Mouse (Mus musculus): ENCODE data around the gene Casc4. TPM values are rescaled to one million over a fixed set of nuclear protein-coding genes. Genes with fewer than 3 reads are reported as not detected.
"Not testable (repeated sequence)": the region's sequence is repeated elsewhere in the genome, so short reads cannot be mapped to it uniquely, and the experiment has no call there.

The Casc4 gene
- polyA plus RNA-seq, 1 experiment = 94.2 TPM

- Histone ChIP-seq H3K4me1 (ENCODE audit: control insufficient read depth, insufficient read depth, low read length) (no peaks in the 10 kb centered on the region), H3K4me3 (ENCODE audit: insufficient read depth, low read length) (no peak overlapping the region), H3K27ac (ENCODE audit: insufficient read depth, low read length) (no peak overlapping the region)
- TF ChIP-seq CTCF (IDR thresholded peaks at IDR 0.05; ENCODE audit: borderline replicate concordance, insufficient read depth, low read length) (no peak), POLR2A (IDR thresholded peaks at IDR 0.05; ENCODE audit: low read depth, low read length) (no peak)
Measured at GRCm38 (mm10) chr2:121895261-121895660, 28.5 kb downstream of the Casc4 start.

GRCm38 (mm10) chr2:121896825-121897224, 30.1 kb downstream of the Casc4 start:
- Histone ChIP-seq H3K4me1 (ENCODE audit: control insufficient read depth, insufficient read depth, low read length) (no peaks in the 10 kb centered on the region), H3K27ac (ENCODE audit: insufficient read depth, low read length) (no peak overlapping the region), H3K4me3 (ENCODE audit: insufficient read depth, low read length) (no peak overlapping the region)
- TF ChIP-seq POLR2A (IDR thresholded peaks at IDR 0.05; ENCODE audit: low read depth, low read length) (no peak), CTCF (IDR thresholded peaks at IDR 0.05; ENCODE audit: borderline replicate concordance, insufficient read depth, low read length) (no peak)

GRCm38 (mm10) chr2:121909975-121910374, 43.2 kb downstream of the Casc4 start:
- no peak overlapping the region for H3K27ac ChIP-seq (ENCODE audit: insufficient read depth, low read length)
- TF ChIP-seq CTCF (IDR thresholded peaks at IDR 0.05; ENCODE audit: borderline replicate concordance, insufficient read depth, low read length) (no peak), POLR2A (IDR thresholded peaks at IDR 0.05; ENCODE audit: low read depth, low read length) (no peak)
- no peak overlapping the region for H3K4me3 ChIP-seq (ENCODE audit: insufficient read depth, low read length)
- H3K4me1 ChIP-seq (ENCODE audit: control insufficient read depth, insufficient read depth, low read length) = no peaks in the 10 kb centered on the region

GRCm38 (mm10) chr2:121916047-121916970, 49.5 kb downstream of the Casc4 start:
- TF ChIP-seq POLR2A (IDR thresholded peaks at IDR 0.05; ENCODE audit: low read depth, low read length) (no peak), CTCF (IDR thresholded peaks at IDR 0.05; ENCODE audit: borderline replicate concordance, insufficient read depth, low read length) (no peak)
- H3K4me3 ChIP-seq (ENCODE audit: insufficient read depth, low read length) = no peak overlapping the region
- H3K4me1 ChIP-seq (ENCODE audit: control insufficient read depth, insufficient read depth, low read length) = peaks cover 7% of the 10 kb centered on the region
- H3K27ac ChIP-seq (ENCODE audit: insufficient read depth, low read length) = peak overlapping the region; percentile 76

GRCm38 (mm10) chr2:121937624-121938023, 70.9 kb downstream of the Casc4 start:
- not testable (repeated sequence) for H3K4me1 ChIP-seq (ENCODE audit: control insufficient read depth, insufficient read depth, low read length); H3K4me3 ChIP-seq (ENCODE audit: insufficient read depth, low read length); H3K27ac ChIP-seq (ENCODE audit: insufficient read depth, low read length)

GRCm38 (mm10) chr2:121943364-121943763, 76.6 kb downstream of the Casc4 start:
- Histone ChIP-seq H3K27ac (ENCODE audit: insufficient read depth, low read length) (no peak overlapping the region), H3K4me1 (ENCODE audit: control insufficient read depth, insufficient read depth, low read length) (no peaks in the 10 kb centered on the region)
- TF ChIP-seq POLR2A (IDR thresholded peaks at IDR 0.05; ENCODE audit: low read depth, low read length) = no peak
- no peak for TF ChIP-seq CTCF (IDR thresholded peaks at IDR 0.05; ENCODE audit: borderline replicate concordance, insufficient read depth, low read length)

GRCm38 (mm10) chr2:121954971-121955656, 88.3 kb downstream of the Casc4 start:
- 0 out of 2 replicates have a peak, but pooled peaks cover 3% of the 10 kb centered on the region for H3K4me1 ChIP-seq (ENCODE audit: control insufficient read depth, insufficient read depth, low read length)
- TF ChIP-seq POLR2A (IDR thresholded peaks at IDR 0.05; ENCODE audit: low read depth, low read length) = no peak
- TF ChIP-seq CTCF (IDR thresholded peaks at IDR 0.05; ENCODE audit: borderline replicate concordance, insufficient read depth, low read length) = no peak
- H3K27ac ChIP-seq (ENCODE audit: insufficient read depth, low read length) = peak overlapping the region; percentile 56
- peak overlapping the region; percentile 48 for H3K4me3 ChIP-seq (ENCODE audit: insufficient read depth, low read length)

More at GRCm38 (mm10) chr2:121943364-121943763, 76.6 kb downstream of the Casc4 start:
- no peak overlapping the region for H3K4me3 ChIP-seq (ENCODE audit: insufficient read depth, low read length)

GRCm38 (mm10) chr2:121955765-121956223, 89.0 kb downstream of the Casc4 start, which contains the start of the genes Ctdspl2 and Mageb3:
Gene Ctdspl2 (plus strand): TSS chr2:121956001.
Gene Mageb3 (minus strand): TSS chr2:121956092.
- H3K4me1 ChIP-seq (ENCODE audit: control insufficient read depth, insufficient read depth, low read length) = 0 out of 2 replicates have a peak, but pooled peaks cover 3% of the 10 kb centered on the region
- H3K27ac ChIP-seq (ENCODE audit: insufficient read depth, low read length) = peak within 1 kb of the TSS; percentile 97
- peak within 1 kb of the TSS; percentile 84 for H3K4me3 ChIP-seq (ENCODE audit: insufficient read depth, low read length)
- TF ChIP-seq POLR2A (IDR thresholded peaks at IDR 0.05; ENCODE audit: low read depth, low read length) (peak; percentile 82), CTCF (IDR thresholded peaks at IDR 0.05; ENCODE audit: borderline replicate concordance, insufficient read depth, low read length) (no peak)

- H3K4me1 ChIP-seq (ENCODE audit: control insufficient read depth, insufficient read depth, low read length) = 0 out of 2 replicates have a peak, but pooled peaks cover 3% of the 10 kb centered on the region
- TF ChIP-seq CTCF (IDR thresholded peaks at IDR 0.05; ENCODE audit: borderline replicate concordance, insufficient read depth, low read length) (no peak), POLR2A (IDR thresholded peaks at IDR 0.05; ENCODE audit: low read depth, low read length) (peak; percentile 84)
- H3K27ac ChIP-seq (ENCODE audit: insufficient read depth, low read length) = peak overlapping the region; percentile 97
- H3K4me3 ChIP-seq (ENCODE audit: insufficient read depth, low read length) = peak overlapping the region; percentile 84
Measured at GRCm38 (mm10) chr2:121956224-121957018, 89.7 kb downstream of the Casc4 start.
